Mouse (Mus musculus): ENCODE measurements around the gene Irgq.
"Not testable (repeated sequence)": the region's sequence is repeated elsewhere in the genome, so short reads cannot be mapped to it uniquely, and the experiment has no call there.

DNA sequence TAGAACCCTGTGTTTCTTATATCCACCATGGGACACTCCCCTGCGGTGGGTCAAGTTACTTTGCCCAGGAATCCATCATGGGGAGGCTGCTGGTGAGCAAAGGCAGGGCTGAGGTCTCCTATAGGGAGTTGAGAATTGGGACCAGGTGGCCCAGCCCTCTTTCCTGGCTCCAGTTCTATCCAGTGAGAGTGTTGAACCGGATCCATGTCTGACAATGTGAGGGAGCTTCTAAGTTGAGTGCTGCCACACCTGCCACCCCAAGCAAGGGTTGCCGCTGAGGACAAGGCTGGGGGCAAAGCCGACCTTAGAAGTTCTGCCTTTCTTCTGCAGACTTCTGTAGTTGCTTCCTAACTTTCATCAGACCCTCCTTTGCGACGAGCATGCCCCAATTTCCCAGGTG, 47.2 kb upstream of the Irgq start:
- TF ChIP-seq TAL1, GATA1 (IDR thresholded peaks at IDR 0.05; ENCODE audit: low read length): not testable (repeated sequence)
